ENCODE assay signal across 8 mouse cellular contexts in the genomic region with DNA sequence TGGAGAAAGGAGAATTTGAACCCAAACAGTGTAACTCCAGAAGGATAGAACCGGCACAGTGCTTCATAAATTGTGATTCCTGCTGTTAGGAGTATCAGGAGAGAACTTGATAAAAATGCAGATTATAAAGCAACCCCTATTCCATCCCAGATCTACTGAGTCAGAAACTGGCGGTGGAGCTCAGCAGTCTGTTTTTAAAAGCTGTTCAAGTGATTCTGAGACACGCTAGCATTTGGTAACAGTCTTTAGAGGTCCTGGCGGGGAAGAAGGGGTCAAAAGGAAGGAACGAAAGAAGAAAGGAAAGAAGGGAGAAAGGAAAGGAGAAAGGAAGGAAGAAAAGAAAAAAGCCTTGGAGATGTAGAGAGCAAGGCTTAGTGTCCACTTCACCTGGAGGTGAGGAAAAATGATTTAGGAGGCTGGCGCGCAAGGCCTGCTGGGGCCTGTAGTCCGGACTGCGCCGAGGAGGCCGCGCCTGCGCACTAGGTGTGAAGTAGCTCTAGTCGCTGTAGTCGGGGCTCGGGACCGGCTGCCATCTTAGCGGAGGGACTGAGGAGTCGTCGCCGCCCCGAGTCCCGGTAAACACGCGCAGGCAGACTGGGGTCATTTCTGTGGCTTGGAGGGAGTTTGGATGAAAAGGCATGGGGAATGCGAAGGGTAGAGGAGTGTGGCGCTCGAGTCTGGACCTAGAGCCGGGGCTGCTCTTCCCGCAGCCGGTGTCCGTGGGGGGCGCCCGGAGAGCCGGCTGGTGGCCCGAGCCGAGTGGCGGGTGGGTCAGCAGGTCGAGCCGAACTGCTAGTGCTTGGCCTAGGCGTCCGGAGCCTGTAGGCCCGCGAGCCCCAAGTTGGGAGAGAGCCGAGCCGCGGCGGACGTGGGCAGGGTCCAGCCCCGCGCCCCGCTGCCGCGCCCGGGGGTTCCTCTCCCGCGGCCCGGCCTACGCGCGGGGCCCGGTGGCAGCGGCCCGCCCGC. TPM values are rescaled to one million over a fixed set of nuclear protein-coding genes. Genes with fewer than 3 reads are reported as not detected.
A peak's percentile ranks its signal among the peaks of the same experiment; 100 is the strongest.
DNase-seq lines count a peak whose midpoint lies in the region; ATAC-seq and TF ChIP-seq lines count a peak whose summit lies in the region.

TSS of gene Itch (plus strand) at position 499 of the 966 bp plus-strand sequence.

- no peak for TF ChIP-seq CTCF in cortical plate, adult 2 months (IDR thresholded peaks at IDR 0.05; ENCODE audit: extremely low read depth, insufficient read depth, low read length)

- peak within 1 kb of the TSS; percentile 78 for H3K4me3 ChIP-seq in cortical plate, adult 2 months (ENCODE audit: insufficient read depth, low read length)
- peak within 1 kb of the TSS; percentile 97 for H3K4me3 ChIP-seq in megakaryocyte, embryonic 14.5 days (replicated peaks)

- H3K27me3 ChIP-seq in megakaryocyte, embryonic 14.5 days (replicated peaks), result no peaks in the 10 kb centered on the region

- peak within 1 kb of the TSS; percentile 76 for H3K27ac ChIP-seq in cortical plate, adult 2 months (ENCODE audit: insufficient read depth, low read length)

- peaks cover 22% of the 10 kb centered on the region for H3K36me3 ChIP-seq in megakaryocyte, embryonic 14.5 days (replicated peaks; ENCODE audit: low read length)

- ATAC-seq in activated CD4-positive, CD25-positive, alpha-beta regulatory T cell, adult 4 months, result peak; percentile 90

- peaks cover 10% of the 10 kb centered on the region for H3K4me1 ChIP-seq in cortical plate, adult 2 months (ENCODE audit: control insufficient read depth, insufficient read depth, low read length)
- H3K4me1 ChIP-seq in megakaryocyte, embryonic 14.5 days, result peaks cover 51% of the 10 kb centered on the region

- no peaks in the 10 kb centered on the region for H3K9me3 ChIP-seq in megakaryocyte, embryonic 14.5 days

- DNase-seq in gastrocnemius, adult 8-10 months (ENCODE audit: low spot score in 2 of 2), result peak; percentile 82 to 87
- DNase-seq in hindlimb bud, embryonic 11.5 days (ENCODE audit: extremely low spot score, low read depth, low spot score), result peak; percentile 77
- DNase-seq in left cerebral cortex, adult 8-10 months (ENCODE audit: low spot score in 2 of 2), result peak; percentile 85 to 89
- peak; percentile 96 to 97 for DNase-seq in right cerebral cortex, postnatal 10 days (ENCODE audit: low spot score in 2 of 2)
- DNase-seq in urinary bladder, postnatal 25 days (ENCODE audit: low spot score), result peak; percentile 88

- TF ChIP-seq POLR2A in cortical plate, adult 2 months (IDR thresholded peaks at IDR 0.05; ENCODE audit: extremely low read depth, insufficient read depth, low read length), result peak; percentile 90

RNA-seq across cellular contexts. Expression of gene Itch, which starts in this region (rescaled TPM):
- 10 to 100 TPM; 53.0 to 53.4 TPM for polyA plus RNA-seq in activated CD4-positive, CD25-positive, alpha-beta regulatory T cell, adult 4 months (2017; shearing (Covaris generic))
- 18.5 and 20.6 TPM in 2 replicates for polyA plus RNA-seq in cortical plate, adult 2 months (2012; rRNA removed)
- total RNA-seq in gastrocnemius, adult 8-10 months (2022), result 10 to 100 TPM; 14.1 to 20.7 (median 18.0) TPM
- 10 to 100 TPM; 49.5 to 57.9 (median 51.9) TPM for total RNA-seq in left cerebral cortex, adult 8-10 months (2022)
- polyA plus RNA-seq in megakaryocyte, embryonic 14.5 days (2012; ENCODE audit: insufficient read depth, low replicate concordance), result 1.2 and 1.4 TPM in 2 replicates

Comparison
In these comparisons a context has a peak if more than half of its experiments do, and no peak if none do; other contexts are left out.
1. Peak in every context shown above with its lines: DNase-seq, ATAC-seq, H3K4me3 ChIP-seq and H3K27ac ChIP-seq.